Mouse (Mus musculus): ENCODE results near the gene R3hdm1. TPM values are rescaled to one million over a fixed set of nuclear protein-coding genes. Genes with fewer than 3 reads are reported as not detected.

Gene R3hdm1
- polyA plus RNA-seq (2014; fragmentation: Illumina TruSeq; extraction: RNeasy Lipid Tissue Mini Kit (QIAGEN cat#74804); ENCODE audit: low read depth, low replicate concordance), result 144 TPM

DNA sequence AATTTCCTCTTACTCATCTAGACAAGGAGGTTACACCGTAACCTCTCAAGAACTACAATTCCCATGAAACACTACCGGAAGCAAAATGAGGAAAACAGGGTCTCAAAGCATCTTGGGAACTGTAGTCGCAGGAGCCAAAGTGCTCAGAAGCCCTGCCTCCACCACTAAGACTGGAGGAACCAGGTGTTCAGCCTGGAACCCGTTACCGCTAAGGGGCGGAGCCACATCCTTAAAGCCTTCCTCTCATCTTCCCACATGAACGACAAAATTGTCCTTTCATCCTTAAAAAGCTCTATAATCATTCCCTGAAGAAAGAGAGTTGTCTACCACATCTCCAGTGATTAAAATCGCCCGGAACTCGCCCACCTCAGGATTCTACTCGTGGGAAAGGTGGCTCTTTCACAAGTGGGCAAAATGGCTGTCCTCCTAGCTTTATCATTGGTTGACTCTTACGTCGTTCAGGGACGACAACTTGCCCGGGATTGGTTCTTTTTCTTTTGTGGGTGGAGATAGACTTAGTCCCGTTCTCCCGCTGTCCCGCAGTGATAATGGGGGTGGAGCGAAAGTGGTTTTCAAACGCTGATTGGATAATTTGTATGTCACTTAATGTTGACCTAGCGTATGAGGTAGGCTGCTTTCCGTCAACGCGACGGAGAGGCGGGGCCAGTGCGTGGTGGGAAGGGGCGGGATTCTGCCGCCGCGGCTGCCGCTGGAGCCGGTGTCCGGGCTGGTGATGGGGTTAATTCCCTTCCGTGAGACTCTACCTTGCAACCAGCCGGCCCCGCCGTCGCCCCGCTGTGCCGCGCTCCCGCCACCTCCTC is at the start of gene R3hdm1, which contains the start of gene Zranb3:
Gene R3hdm1 (plus strand): TSS at position 661 of the 821 bp plus-strand sequence.
Gene Zranb3 (minus strand): TSS at position 407 of the 821 bp plus-strand sequence.

GRCm38 (mm10) chr1:128243627-128243995 is 140.5 kb downstream of the R3hdm1 start, which contains the start of gene Ubxn4:
Gene Ubxn4 (plus strand): TSS chr1:128243964.

Other genes with a start within 250 kb of the R3hdm1 start
- gene Map3k19, start 248.3 kb upstream of the R3hdm1 start, polyA plus RNA-seq (2014; fragmentation: Illumina TruSeq; extraction: RNeasy Lipid Tissue Mini Kit (QIAGEN cat#74804); ENCODE audit: low read depth, low replicate concordance), result not detected
- gene Rab3gap1, start 234.5 kb upstream of the R3hdm1 start, polyA plus RNA-seq (2014; fragmentation: Illumina TruSeq; extraction: RNeasy Lipid Tissue Mini Kit (QIAGEN cat#74804); ENCODE audit: low read depth, low replicate concordance), result 58.1 TPM
- gene Zranb3, start 254 bp upstream of the R3hdm1 start, polyA plus RNA-seq (2014; fragmentation: Illumina TruSeq; extraction: RNeasy Lipid Tissue Mini Kit (QIAGEN cat#74804); ENCODE audit: low read depth, low replicate concordance), result 2.6 TPM
- gene Ubxn4, start 140.7 kb downstream of the R3hdm1 start, polyA plus RNA-seq (2014; fragmentation: Illumina TruSeq; extraction: RNeasy Lipid Tissue Mini Kit (QIAGEN cat#74804); ENCODE audit: low read depth, low replicate concordance), result 135 TPM
- gene Lct, start 225.0 kb downstream of the R3hdm1 start, polyA plus RNA-seq (2014; fragmentation: Illumina TruSeq; extraction: RNeasy Lipid Tissue Mini Kit (QIAGEN cat#74804); ENCODE audit: low read depth, low replicate concordance), result not detected